Mouse (Mus musculus): ENCODE measurements around the gene Gpr65. TPM values are rescaled to one million over a fixed set of nuclear protein-coding genes. Genes with fewer than 3 reads are reported as not detected.
"Not testable (repeated sequence)": the region's sequence is repeated elsewhere in the genome, so short reads cannot be mapped to it uniquely, and the experiment has no call there.

The Gpr65 gene
- under 1 TPM in 1 of 2 experiments, not detected in 1; 0.16 TPM for total RNA-seq (2021)
- long read RNA-seq, experiment 1 = 0 reads
- long read RNA-seq, experiment 2 = 0 reads

DNA sequence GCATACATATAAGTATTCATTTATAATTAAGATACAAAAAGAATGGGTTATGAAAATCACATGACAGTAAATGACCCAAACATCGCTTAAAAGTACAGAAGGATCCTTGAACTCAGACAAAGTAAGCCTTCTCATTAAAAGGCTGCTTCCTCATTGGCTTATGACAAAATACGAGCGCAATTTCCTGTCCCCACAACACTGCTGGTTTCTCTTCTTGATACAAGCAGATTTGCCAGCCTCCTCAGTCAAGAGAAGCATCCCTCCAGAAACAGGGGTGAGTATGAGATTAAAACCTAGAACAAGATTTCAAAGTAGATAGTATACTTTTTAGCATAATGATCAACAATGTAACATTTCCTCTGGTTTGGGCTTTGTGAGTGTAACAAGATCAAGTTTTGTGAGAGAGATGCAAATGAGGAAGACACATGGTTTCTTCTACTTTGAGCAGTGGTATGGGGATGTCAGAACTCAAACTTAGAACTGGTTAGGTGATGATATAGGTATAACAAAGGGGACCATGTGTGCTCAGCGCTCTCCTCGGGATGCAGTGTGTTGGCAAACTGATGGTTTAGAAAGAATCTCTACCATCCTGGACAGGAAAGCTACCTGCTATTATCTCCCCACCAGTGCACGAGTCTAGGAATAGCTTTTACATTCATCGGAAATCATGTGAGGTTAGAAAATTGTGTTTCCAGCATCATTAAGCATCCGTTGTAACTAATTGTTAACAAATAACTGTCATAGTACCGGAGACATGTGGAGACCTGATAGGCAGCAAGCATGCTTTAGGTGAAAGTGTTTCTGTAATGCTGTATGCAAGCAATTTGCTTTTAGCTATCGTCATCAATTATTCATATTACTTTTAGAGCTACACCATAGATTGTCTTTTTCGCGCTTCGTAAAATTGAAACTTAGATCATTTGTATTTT lies at the start of gene Gpr65:
Gpr65 (plus strand) TSS at position 195 of the 929 bp plus-strand sequence.
- no peak for DNase-seq (ENCODE audit: low spot score in 2 of 2)

DNA sequence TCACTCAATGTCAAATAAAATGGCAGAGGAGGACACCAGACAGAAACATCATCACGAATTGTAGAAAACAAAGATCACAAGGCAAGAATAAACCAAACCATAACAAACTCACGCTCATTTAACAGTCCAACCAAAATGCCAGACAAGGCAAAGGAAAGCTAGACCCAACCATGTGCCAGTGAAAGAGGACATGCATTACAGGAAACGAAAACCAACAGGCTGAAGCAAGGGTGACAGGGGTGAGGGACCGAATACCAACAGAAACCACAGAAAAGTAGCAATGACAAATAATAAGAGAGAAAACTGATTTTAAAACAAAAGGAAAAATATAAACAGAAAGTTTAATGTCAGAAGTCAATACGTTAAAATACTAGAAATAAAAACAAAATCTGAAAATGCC lies 45.1 kb upstream of the Gpr65 start:
- no peak for DNase-seq (ENCODE audit: low spot score in 2 of 2)

DNA sequence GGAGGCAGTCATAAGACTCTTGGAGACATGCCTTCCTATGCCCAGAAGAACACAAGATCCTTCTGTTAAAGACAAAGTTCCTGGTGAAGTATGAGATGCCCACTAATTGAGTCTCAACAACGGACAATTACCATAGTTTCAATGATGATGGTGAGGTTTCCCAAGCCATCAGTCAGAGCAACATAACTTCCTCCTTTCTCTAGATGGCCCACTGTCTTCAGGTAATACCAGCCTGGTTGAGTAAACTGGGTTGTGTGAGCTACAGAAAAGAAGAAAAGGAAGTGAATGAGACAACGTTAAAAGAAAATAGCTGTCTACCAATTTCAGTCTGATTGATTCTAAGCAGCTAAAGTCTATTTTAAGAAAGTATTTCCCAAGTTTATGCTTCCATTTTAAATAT lies 41.4 kb upstream of the Gpr65 start:
- DNase-seq (ENCODE audit: low spot score in 2 of 2) = no peak

DNA sequence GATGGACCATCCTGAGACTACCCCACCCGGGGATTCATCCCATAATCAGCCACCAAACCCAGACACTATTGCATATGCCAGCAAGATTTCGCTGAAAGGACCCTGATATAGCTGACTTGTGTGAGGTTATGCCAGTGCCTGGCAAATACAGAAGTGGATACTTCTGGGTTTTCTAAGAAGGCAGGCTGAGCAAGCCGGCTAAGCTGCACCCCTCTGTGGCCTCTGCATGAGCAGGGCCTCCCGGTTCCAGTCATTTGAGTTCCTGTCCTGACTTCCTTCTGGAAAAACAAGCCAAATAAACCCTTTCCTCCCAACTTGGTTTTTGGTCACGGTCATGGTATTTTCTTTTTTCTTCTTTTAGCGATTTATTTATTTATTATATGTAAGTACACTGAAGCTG lies 30.0 kb upstream of the Gpr65 start:
- not testable (repeated sequence) for DNase-seq (ENCODE audit: low spot score in 2 of 2)

DNA sequence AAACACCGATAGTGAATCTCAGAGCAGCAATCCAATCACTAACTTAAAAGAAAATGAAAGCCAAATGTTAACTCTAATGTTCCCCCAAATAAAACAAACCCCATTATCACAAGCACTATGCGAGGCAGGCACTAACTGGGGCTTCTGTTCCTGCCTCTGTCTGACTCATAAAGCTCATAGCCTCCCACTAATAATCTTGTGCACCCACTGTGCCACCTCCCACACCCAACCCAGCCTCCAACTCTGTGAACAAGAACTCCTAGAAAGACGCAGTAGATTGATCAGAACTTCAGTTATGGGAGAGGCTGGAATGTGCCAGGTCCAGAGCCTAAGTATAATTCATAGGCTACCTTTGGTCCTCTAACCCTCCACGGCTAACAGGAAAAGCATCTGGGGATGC lies 24.3 kb upstream of the Gpr65 start:
- no peak for DNase-seq (ENCODE audit: low spot score in 2 of 2)

DNA sequence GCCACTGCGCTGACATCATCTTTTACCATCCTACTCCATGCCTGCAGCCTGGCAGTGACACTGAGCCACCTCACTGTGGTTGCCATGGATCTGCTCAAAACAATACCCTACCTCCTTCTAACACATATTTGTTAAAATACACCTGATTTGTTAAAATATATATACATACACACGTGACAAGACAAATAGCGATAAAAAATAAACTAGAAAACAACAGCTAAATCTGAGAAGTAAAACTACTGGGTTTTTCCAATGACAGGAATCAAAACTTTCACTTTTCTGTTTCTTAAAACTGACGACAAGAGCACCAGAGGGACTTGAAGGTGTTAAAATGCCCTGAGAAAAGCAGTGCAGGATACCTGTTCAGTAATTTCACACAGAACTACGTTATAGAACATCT lies 23.6 kb upstream of the Gpr65 start:
- DNase-seq (ENCODE audit: low spot score in 2 of 2) = no peak

DNA sequence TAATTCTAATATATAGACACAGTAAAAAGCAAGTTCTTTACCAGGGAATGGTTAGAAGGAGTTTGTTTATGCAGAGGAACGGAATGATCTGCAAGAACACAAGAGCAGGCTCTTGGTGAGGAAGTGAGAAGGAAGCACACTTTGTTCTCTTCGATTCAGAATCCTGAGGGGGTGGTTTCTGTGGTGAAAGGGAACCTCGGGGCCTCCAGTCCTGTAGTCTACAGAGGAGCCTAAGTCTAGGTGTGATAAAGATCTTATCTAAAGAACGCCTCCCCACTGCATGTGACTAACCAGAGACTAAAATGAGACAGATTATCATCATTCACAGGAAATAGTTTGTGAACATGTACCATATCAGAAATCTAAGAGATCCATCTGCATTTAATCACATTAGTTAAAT lies 21.6 kb upstream of the Gpr65 start:
- DNase-seq (ENCODE audit: low spot score in 2 of 2) = no peak

DNA sequence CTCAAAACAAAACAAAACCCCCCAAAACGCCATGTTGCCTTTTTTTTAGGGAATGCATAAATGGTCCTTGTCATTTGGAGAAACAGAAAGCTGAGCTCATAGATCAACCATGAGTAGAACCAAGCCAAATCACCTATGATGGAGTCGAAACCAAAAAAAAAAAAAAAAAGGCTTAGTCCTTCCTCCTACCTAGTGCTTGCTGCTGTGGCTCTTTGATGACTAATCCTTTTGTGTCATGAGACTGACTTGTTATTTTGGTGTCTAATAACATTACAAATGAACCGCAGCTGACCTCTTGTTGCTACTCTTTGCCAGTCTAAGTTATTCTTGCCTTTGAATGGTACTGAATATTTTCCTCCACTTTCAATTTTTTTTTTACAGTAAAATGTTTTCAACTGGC lies 18.8 kb upstream of the Gpr65 start:
- no peak for DNase-seq (ENCODE audit: low spot score in 2 of 2)

DNA sequence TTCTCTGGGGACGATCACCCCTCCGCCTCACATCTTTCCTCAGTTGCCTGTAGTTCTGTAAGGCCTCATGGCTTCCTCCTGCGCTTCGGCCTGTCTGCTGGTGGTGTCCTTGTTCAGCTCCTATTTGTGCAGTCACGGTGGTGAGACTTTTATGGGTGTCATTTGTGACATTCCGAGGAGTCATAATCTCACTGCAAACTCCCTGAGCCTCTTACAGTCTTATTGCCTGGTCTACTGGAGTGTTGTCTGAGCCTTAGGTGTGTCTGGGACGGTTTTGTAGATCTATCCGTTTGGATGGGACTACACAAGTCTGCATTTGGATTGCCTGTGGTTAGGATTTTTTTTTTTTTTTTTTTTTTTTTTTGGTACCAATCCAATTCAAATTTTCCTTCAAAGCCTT lies 18.1 kb upstream of the Gpr65 start:
- DNase-seq (ENCODE audit: low spot score in 2 of 2) = no peak

DNA sequence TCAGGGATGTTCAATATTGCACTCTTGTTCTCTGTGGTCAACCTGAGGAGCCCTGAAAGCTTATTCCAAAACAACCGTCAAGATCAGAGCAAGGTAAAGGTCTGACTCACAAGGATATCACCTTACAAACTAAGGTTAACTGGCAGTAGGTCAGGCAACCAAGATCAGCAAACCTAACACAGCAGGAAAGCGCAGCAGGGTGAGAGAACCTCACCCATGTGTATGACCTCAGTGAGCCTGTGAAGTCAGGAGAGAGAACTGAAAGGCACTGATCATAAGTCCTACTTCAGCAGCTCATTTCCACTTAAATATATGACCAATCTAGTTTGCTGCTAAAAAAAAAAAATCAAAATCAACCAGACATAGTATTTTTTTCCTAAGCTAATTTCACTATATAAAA lies 16.0 kb upstream of the Gpr65 start:
- DNase-seq (ENCODE audit: low spot score in 2 of 2) = no peak

DNA sequence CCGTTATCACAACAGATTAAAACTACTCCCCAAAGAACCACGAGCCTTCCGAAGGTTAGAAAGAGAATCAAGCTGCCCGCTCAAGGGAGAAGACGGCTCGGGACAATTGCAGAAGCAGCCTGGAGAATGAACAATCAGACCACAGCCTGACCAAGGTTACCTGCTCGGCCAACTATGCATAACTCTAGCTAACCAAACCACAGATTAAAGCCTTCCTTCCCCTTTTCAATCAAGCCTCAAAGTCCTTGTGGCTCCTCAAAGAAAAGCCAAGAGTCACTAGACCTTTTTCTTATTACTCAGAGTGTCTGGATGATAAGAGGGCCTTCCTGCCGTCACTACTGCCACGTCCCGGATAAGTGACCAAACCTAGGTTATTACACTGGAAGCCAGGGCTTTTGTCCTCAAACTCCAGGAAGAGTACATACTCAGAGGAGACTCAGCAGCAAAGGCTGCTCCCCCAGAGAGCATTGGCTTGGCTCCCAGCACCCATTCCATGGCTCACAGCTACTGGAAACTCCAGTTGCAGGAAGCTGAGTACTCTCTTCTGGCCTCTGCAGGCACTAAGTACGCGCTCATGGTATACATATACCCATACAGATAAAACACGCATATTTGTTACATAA lies 13.0 kb upstream of the Gpr65 start:
- DNase-seq (ENCODE audit: low spot score in 2 of 2) = no peak

DNA sequence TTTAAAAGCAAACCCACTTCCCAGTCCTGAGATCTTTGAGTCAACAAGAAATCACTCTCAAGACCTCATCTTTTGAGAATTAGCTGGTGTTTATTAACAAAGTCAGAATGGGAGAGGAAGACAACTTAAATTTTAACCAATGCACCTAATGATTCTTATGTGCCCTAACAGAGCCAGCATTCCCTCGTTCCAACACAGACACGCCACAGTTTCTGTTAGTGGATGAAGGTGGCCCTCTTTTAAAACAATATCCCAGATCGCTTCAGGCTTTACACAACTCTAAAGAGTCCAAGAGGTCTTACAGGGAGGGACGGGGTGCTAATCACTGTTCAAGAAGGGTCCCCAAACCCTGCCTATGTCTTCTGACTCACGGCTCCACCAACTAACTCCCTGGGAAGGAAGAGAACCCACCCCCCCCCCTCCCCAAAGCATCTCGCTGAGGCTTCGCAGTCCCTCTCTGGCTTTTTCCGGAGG lies 10.0 kb upstream of the Gpr65 start:
- DNase-seq (ENCODE audit: low spot score in 2 of 2) = peak in 1 of 2 experiments; percentile 10

DNA sequence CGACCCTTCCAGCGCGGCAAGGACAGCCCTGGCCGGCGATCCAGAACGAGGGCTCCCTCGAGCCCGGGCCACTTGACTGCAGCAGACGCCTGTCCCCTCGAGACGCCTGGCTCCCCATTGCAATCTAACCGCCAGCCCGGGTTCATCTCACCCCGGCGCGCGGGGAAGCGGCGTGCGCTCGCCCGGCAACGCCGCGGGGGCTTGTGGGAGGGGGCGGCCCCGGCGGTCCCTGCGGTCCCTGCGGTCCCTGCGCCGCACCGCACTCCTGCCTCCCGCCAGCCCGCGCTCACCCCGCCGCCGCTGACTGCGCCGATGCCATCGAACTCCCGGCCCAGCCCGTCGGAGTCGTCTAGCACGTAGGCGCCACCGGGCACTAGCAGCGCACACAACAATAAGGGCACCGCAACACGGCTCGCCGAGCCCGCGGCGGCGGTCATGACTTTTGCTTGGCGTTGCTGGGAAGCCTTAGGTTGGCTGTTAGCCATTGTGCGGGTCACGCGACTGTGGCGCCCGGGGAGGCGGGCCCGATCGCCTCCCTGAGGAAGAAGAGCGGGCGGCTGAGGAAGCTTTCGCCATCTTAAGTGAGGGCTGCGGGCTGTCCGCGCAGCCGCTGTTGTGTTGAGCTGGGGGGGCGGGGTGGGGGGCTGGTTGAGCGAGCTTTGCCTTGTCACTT lies 9.5 kb upstream of the Gpr65 start, which contains the start of gene Galc:
Galc (minus strand) TSS at position 615 of the 673 bp plus-strand sequence.
- peak; percentile 90 to 91 for DNase-seq (ENCODE audit: low spot score in 2 of 2)

DNA sequence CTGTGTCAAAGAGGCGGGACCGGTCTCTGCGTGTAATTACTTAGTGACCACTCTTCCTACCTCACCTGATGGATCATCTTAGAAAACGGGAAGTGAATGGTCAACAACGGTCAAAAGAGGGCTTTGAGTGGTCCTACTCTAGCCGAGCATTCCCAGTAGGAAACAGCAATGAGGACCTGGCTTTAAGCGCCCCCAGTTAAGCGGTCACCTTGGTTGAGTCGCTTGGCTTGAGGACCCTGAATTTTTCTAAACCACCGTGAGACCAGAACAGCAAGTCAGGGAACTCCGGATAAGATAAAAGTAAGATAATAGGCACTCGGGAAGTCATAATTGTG lies 8.9 kb upstream of the Gpr65 start:
- no peak for DNase-seq (ENCODE audit: low spot score in 2 of 2)

DNA sequence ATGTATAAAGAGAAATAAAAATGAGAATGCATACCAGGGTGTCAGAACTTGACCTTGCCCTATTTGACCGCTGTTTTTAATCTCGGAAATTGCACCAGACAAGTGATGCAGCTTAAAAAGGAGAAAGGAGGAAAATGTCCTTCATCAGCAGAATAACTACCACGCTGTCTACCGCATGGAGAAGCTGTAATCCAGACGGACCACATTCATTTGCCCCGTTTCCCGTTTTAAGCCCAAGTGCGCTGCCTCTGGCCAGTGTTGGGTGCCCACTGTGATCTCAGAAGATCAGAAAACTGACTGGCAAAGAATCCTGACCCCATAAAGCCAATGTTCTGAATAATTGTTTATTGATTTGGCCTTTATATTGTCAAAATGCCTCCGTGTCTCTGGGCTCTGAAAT lies 2.7 kb upstream of the Gpr65 start:
- no peak for DNase-seq (ENCODE audit: low spot score in 2 of 2)

DNA sequence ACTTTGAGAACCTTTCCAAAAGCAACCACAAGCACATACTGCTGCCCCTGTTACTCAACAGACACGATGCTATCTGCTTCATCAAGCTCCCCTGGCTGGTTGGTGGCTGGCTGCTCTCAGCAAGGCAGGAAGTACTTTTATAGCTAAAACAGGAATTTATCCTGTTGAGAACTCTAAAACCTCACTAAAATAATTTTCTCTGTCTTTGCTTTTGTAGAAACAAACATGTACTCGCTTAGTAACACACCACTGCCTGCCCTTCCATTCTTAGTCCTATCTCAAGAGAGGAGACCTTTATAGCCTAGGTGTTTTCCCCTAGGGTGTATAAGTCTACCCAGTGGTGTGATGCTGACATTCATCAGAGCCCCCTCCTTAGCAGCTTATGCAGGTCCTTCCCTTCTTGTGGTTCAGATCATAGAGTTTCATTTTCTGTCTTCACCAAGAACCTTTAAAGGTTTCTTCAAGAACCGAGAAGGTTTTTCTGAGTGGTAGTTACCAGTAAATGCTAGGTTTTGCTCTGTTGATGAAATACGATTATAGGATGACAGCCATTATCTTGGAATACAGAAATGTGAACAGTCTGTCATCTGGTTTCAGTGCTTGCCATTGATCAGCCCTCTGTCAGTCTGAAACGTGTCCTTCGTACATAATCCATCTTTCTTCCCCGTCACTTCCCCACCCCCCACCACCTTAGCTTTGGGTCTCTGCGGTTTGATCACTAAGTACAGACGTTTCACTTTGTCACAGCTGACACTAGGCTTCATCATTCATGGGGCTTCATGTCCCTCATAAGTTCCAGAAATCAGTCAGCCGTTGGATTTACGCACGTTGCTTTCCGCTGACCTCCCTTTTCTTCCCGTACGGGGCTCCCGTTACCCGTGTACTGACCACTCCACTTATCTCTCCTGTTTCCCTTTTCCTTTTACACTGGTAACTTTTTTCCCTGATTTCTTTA lies 1.6 kb downstream of the Gpr65 start:
- DNase-seq (ENCODE audit: low spot score in 2 of 2) = no peak

DNA sequence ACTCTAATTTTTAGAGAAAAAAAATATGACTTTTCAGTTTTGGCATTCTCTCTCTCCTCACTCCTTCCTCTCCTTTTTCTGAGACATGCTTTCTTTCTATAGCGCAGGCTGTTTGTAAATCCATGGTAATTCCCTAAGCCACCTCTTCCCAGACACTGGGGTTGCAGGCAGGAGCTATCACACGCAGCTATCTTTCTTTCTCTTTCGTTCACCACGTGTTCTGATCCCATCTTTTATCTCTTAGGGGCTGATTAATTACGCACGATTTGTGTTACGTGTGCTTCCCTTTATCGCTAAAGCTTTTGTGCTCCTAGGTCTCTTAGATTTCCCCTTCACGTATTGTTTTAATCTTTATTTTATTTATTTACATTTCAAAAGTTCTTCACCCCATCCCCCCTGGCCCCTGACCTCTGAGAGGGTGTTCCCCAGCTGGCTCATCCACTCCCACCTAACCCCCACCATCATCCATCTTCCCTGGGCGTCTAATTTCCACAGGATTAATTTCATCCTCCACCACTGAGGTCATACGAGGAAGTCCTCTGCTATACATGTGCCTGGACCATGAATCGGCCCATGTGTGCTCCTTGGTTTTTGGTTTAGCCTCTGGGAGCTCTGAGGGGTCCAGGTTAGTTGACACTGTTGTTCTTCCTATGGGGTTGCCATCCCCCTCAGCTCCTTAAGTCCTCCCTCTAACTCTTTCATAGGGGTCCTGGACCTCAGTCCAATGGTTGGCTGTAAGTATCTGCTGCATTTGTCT lies 2.6 kb downstream of the Gpr65 start:
- DNase-seq (ENCODE audit: low spot score in 2 of 2) = no peak

DNA sequence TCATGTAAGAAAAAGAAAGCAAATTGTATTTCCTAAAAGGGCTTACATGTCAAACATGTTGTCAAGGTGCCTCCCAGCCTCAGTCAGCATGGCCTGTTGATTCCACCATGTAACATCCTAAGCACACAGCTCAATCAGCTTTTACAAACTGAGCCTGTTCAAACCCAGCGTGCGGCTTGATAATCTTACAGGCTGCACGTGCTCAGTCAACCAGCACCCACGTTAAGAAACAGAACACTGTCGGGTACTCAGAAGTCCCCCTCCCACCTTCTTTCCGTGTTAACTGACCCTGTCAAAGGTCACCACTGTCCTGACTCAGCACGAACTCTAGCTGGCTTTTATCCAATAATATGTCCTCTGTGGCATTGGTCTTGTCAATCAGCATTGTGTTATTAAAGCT lies 4.0 kb downstream of the Gpr65 start:
- no peak for DNase-seq (ENCODE audit: low spot score in 2 of 2)

DNA sequence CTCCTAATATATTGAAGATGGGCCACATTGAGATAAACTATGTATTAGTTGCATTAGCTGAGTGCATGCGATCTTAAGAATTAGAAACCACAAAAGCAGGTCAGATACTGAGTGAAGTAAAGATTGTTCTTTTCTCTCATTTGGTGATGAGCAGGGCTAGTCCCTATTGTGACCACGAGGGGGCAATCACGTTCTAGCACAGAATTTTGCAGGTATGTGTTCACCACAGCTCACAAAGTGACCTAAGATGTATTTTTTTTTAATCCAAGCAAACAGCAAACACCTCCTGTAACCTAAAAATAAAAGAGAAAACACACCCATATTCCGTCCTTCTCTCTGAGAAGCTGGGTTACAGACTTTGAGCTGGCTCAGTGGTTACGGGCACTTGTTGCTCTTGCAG lies 12.1 kb downstream of the Gpr65 start:
- peak; percentile 72 to 81 for DNase-seq (ENCODE audit: low spot score in 2 of 2)

DNA sequence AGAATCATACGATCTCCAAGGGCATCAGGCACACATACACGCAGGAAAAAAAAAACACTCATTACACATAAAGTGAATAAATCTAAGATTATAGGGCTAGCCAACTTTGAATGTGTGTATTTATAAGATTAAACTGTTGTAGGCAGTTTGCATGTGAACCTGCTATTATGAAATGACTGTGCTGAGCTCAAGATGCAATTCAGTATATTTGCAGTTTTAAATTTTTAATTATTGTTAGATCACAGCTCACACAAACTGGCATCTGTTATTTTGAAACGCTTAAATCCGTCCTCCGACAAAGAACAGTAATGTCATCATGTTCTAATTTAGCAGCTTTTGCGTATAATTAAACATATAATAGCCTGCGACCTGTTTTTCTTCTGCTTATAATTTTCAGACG lies 12.6 kb downstream of the Gpr65 start:
- peak in 1 of 2 experiments; percentile 24 for DNase-seq (ENCODE audit: low spot score in 2 of 2)

Data from layer of hippocampus, postnatal 14 days (tissue).